Mouse (Mus musculus) olfactory bulb, adult 2 months (tissue): ENCODE results near the gene Smg6.

Source experiments
- CTCF ChIP-seq: fragments of 200-500 bp; IDR thresholded peaks from 2 replicates; pipeline ENCODE4 v1.5.1; 2012; ENCODE audit warnings: low read depth, mild to moderate bottlenecking, low read length, moderate library complexity; ENCODE audit not compliant: insufficient read depth
- POLR2A ChIP-seq: fragments of 200-500 bp; IDR thresholded peaks from 2 replicates; pipeline ENCODE4 v1.6.1; 2012; ENCODE audit warnings: mild to moderate bottlenecking, low read depth, low read length, moderate library complexity; ENCODE audit not compliant: insufficient read depth

DNA sequence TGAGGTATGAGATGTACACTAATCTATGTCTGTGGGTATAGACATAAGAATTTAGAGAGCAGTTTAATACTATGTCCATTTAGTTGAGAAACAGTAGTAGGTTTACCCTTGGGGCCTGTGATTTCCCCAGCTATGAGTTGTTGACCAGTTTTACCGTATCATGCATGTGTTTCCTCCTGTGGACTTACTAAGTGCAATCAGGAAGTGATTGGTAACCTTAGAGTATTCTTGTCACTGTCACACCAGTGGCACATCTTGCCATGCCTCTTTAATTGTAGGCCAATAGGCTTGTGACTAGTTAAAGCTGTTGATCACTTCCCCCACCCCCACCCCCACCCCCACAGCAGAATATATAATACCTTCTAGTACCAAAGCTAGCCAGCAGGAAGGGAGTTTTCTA, 70.9 kb downstream of the Smg6 start:
- TF ChIP-seq POLR2A (no peak), CTCF (no peak)
